Mouse (Mus musculus): ENCODE measurements at regions not wholly inside any gene's neighbourhood (a gene's known extent, or its start where the extent isn't known, plus 50 kb on each side); places are given as distances from the start of the nearest gene placed in this dataset.

DNA sequence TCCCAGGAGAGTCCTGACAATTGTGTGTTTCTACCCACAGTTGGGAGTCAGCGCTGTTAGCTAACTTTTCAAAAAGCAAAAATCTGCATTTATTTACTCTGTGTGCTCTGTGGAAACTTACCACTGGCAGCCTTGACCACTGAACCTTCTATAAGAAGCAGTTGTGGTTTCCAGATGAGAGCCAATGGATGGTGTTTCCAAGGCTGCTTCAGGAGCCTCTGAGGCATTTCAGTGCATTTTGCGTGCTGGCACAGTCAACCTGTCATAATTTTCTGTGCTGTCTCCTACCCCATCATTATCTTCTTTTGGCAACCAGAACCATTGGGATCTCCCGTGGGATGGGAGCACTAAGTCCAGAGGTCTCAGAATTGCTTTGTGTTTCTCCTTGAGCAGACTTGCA is 60.3 kb downstream of the 4930544G11Rik start:
- DNase-seq (ENCODE audit: low spot score), result no peak

DNA sequence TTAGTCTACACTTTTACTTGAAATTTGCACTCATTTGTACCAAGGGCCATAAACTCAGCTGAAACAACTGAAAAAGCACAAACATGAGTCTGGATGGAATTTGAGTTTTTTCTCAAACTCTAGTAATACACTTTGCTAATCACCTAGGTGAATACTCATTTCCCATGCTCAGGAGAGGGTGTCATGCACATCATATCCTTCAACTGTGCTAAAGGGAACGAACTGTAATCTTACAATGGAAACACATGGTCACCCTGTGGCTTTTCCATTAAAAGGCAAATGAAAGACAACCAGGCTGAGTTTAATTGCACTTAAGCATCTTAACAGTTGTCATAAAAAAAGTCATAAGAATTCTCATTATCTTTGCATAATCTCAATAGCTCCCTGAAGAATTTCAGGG is 71.1 kb downstream of the 4930544G11Rik start:
- DNase-seq (ENCODE audit: low spot score), result no peak

DNA sequence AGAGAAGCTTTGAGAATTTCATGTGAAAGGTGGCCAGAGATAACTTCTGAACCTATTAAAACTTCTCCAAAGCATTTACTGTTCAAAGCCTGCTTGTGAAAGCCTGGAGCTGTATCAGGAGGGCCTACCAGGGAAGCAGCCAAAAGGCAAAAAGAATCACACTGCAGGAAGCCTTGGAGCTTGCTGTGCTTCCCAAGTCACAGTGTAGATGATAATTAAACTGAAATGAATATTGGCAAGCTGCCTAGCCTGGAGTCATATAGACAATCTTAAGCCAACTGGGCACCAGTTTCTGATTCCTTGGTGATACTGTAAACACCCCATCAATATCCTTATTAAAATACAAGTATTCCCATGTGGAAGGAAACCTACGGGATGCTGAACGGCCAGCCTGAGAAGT is 84.4 kb downstream of the 4930544G11Rik start:
- DNase-seq (ENCODE audit: low spot score), result no peak

DNA sequence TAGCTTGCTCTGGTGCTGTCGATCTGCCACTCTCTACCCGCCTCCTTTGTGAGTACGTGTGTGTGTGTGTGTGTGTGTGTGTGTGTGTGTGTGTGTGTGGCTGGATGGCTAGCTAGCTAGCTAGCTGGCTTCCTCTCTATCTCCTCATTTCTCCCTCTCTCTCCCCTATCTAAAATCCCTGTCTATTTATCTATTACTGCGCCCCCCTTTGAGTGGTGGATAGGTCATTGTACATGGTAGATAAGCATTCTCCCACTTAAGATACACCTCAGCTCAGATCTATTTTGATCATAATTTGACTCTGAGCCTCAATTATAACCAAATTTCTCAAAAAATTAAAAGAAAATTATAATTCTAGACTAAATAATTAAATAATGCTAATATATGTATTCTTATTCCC is 99.4 kb downstream of the 4930544G11Rik start:
- DNase-seq (ENCODE audit: low spot score), result no peak

DNA sequence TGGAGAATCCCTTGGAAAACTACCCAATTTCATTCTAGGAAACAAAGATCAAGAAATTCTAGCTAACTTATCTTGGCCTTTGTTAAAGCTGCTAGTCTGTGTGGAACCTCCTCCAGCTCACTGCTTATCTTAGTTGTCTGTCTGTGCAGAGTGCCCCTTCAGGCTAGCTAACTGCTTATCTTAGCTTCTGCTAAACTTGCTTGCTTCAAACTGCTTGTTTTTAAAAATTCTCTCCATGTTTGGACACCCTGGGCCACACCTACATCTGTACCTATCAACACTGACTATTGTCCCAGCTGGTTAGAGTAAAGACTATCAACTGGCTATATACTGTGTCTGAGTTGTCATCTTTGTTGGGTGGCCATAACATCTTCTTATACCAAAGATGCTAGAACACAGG is 100.0 kb downstream of the 4930544G11Rik start:
- peak; percentile 73 for DNase-seq (ENCODE audit: low spot score)

DNA sequence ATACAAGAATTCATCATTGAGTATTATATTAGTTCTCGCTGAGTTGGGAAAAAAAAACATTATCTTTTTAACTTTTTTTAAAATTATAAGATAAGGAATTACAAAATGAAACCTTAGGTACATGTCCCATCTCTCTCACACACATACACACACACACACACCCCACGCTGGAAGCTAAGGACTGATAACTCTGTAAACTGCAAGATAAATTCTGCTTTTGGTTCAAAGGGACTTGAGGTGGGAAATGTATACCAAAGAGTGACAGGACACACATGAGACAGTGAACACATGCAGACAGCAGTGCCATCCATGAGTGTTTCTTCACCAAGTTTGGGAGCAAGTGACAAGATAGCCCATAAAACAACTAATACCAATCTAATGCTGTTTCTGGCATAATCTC is 100.8 kb downstream of the 4930544G11Rik start:
- peak; percentile 56 for DNase-seq (ENCODE audit: low spot score)

DNA sequence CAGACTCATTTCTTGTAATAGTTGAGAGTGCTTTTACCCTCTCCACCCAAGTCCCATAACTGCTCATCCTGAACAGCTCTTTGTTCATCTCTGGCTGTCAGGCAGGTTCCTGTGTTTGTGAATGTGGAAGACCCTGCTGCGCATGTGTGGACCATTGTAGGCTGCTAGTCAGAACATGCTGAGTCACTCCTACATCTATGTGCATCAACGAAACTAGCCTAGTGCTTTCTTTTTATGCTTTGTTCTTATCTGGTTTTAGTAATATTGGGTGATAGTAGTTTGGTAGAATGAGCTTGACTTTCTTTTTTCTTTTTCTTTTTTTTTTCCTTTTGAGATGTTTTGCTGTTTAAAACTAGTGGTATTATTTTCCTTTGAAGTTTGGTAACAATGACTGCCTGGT is 116.5 kb downstream of the 4930544G11Rik start:
- DNase-seq (ENCODE audit: low spot score), result peak; percentile 50

DNA sequence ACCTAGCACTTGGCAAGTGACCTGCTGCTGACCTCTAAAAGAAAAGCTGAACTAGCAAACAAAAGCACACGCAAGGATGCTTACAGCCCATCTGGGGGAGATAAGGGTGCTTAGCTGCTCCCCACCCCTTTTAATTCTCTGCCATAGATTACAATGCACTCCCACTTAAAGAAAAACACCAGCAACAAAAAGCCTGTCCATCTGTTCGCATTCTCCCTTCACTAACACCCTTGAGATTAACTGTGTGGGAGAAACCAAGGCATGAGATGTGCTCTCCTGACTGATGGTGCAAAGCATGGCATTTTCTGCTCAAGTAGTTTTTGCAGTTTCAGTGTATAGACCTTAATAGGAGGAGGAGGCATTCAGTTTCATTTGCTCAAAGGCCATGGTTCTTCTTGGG is 125.0 kb downstream of the 4930544G11Rik start:
- DNase-seq (ENCODE audit: low spot score), result no peak

DNA sequence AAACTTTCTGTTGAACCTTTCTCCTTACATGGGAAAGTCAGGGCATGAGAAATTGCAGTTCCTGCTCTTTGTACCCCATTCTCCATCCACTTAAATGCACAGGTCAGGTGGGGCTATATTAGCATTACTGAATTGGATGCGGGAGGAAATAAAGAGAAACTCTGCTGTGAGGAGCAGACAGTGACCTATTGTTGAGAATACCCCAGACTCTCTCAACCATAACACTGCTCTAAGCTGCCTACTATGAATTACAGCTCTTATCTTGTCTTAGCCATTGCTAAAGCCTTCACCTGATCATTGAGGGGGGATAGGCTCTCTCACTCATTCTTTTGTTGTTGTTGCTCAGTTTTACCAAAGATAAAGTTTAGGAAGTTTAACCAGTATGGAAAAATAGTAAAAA is 126.4 kb downstream of the 4930544G11Rik start:
- DNase-seq (ENCODE audit: low spot score), result no peak

DNA sequence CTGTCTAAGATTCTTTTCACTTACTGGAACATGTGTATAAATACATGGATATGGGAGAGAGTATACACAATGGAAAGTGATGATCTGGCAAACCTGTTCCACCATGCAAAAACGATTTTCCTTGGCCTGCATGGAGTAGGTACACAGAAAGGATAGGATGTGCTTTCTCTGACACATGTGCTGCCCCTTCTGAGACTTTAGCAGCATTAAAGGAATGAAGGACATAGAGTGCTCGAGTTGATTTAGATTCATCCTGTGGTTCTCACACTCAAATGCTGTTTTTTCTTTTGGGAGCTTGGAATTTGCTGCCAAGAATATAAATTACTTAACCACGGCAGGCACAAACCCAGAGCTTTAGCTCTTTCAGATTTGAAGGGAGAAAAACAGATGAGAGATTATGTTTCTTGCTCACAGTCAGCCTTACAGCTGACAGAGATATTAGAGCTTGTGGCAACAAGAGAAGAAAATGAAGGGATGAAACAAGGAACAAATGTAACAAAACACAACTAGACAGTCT is 149.2 kb downstream of the 4930544G11Rik start:
- no peak for DNase-seq (ENCODE audit: low spot score)

DNA sequence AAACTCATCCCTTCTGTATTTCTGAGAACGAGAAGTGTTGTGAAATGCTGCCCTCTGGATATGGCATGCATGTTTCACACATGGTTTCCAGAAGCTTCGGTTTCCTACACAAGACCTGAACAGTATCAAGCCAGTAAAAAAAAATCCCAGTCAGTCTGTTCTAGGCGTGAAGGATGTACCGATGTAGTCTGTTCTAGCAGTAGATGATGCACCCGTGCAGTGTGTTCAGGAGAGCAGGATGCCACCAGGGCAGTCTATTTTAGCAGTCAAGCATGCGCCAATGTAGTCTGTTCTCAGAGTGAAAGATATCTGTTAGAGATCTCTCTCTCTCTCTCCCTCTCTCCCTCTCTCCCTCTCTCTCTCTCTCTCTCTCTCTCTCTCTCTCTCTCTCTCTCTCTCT is 162.0 kb downstream of the 4930544G11Rik start:
- no peak for DNase-seq (ENCODE audit: low spot score)

DNA sequence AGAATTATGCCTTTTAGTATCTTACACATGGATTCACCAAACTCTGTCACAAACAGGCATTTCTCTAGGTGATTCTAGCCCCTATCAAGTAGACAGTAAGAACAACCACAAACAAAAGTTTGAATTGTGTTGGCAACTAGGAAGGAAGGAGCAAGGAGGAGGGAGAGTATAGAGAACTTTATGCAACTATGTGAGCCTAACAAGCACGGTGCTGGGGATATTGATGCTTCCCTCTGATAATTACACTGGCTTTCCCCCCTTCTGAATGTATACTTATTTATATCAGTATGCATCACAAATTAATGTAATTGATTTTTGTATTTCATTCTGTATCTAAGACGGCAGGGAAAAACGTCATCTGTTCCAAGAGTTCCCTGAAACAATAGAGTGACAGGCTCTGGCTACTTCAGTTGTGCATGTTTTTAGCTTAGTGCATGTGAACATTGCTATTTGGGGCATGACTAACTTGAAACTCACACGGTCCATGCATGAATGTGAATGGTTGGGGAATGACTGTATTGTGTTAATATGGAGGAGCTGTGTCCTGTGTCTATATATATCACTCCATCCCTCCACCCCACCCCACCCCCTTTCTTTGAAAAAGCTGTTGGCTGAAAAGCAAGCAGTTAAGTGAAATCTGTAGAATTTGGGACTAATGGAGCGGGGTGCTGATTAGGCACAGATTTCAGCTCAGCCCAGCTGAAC is 169.2 kb downstream of the 4930544G11Rik start:
- DNase-seq (ENCODE audit: low spot score), result no peak

DNA sequence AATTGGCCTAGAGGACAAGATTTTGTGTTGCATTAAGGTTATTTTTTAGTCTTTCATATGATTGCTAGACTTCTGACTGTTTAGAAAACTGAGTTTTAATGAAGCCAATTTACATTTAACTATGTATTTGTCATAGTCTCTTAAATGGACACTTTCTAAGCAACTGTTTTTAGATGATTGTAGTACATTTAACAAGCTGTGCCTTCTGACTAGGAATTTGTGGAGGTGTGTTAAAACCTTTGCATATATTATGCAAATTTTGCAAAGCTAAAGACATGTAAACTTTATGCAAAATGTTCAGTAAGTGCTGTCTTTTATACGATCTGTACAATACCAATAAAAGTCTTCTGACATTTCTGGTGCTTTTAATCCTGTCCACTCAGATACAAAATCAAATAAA is 171.9 kb downstream of the 4930544G11Rik start:
- no peak for DNase-seq (ENCODE audit: low spot score)

DNA sequence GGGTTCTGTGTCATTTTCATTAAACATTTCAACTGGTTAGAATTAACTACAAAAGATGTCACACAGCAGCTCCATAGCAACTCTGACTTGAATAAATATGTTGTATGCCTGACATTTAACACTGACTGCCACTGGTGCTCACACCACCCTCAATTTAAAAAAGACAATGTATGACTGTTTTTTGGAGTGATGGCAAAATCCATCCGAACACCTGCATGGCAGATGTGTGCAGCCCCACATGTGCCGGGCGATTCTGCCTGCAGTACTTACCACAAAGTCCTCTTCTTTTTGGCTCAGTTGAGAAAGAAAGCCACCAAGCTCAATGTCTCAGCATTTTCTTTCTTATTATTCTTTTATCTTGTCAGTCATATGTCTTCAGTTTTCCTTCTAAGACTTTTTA is 199.4 kb downstream of the 4930544G11Rik start:
- no peak for DNase-seq (ENCODE audit: low spot score)

DNA sequence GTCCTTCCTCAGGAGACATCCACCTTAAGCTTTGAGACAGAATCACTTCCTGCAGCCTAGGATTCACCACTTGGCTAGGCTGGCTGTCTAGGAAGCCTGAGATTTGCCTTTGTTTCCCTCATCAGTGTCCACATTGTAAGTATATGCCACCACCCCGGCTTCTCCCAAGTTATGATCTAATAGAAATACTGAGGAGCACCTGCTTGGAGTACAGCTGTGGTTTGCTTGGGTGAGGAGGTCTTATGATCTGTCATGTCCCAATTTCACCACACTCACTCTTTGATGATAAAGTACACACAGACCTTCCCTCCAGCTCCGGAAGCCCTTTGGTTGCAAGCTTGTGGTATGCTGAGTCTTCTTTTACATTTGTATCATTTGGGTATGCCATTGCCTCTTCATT is 202.4 kb downstream of the 4930544G11Rik start:
- DNase-seq (ENCODE audit: low spot score), result no peak

DNA sequence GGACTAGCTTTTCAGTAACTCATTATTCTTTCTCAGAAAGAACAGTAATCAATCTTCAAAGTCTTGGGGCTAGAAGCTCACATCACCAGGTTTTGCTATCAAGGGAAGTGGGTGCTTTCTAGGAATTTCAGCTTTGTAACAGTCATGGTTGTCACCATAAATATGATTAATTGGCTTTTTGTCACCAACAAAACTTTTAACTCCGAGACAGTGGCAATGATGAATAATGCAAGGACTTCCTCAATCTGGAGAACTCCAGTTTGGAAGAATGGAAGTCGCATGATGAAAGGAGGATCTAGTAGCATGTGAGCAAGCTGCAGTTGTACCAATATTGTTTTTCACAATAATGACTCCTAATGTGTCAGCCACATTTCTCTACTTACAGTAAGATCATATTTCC is 208.4 kb downstream of the 4930544G11Rik start:
- no peak for DNase-seq (ENCODE audit: low spot score)

DNA sequence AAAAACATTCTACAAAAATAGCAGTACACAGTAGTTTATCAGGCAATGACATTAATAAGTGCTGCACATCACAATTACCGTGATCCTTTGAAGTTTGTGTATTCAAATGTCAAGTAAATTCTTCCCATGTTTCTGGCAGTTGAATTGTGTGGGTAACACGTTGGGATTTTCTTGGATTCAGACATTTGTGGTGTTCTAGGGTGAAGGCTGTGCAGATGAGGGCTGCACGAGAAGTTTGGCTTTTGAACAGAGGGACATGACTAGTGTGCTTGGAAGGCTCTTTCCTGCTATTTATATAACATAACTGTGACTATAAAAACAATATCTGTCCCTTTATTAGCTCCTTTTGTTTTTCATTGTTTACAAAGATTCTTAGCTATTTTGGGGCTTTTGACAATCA is 216.5 kb downstream of the 4930544G11Rik start:
- DNase-seq (ENCODE audit: low spot score), result no peak

DNA sequence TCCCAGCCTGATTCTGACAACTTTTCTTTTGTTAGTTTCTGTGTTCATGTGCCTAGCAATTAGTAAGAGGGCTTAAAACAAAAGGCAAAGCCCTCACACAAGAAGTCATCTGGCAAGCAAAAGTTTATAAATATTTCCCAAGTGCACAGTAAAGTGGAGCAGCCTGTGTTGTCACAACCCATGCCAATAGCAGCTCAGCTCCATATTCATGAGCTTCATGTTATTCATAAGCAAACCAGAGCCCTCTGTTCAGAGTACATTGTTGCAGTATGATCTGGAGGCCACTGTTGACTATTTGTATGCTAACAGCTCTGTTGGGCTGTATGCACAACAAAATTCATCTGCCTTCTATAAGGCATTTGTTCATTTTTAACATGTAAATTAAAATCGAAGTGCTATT is 245.6 kb downstream of the 4930544G11Rik start:
- no peak for DNase-seq (ENCODE audit: low spot score)

DNA sequence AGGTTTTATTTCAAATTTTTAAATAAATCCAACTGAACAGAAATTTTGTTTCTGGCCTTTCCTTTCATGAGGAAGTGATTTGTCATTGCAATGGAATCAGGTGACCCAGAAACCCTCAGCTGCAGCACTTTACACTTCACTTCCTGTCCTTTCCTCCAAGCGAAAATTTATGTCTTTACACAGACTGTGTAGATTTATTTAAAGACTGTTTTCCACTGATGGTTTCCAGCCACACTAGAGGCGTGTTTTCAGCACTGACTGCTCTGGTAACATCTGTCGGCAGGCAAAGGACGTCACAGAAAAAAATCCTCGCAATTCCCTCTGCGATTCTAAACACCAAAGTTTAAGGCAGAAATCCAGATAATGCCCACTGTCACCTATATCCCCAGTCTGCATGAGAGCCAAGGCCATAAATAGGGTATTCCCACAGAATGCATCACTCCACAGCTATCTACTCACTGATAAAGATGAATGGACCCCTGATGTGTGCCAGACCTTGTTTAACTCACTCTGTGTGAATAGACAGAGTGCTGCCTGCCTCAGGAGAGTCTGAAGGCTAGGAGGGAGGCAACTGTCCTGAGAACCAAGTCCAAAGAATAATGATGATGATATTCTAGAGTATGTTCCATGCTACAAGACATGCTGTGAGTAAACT is 247.9 kb downstream of the 4930544G11Rik start:
- no peak for DNase-seq (ENCODE audit: low spot score)

DNA sequence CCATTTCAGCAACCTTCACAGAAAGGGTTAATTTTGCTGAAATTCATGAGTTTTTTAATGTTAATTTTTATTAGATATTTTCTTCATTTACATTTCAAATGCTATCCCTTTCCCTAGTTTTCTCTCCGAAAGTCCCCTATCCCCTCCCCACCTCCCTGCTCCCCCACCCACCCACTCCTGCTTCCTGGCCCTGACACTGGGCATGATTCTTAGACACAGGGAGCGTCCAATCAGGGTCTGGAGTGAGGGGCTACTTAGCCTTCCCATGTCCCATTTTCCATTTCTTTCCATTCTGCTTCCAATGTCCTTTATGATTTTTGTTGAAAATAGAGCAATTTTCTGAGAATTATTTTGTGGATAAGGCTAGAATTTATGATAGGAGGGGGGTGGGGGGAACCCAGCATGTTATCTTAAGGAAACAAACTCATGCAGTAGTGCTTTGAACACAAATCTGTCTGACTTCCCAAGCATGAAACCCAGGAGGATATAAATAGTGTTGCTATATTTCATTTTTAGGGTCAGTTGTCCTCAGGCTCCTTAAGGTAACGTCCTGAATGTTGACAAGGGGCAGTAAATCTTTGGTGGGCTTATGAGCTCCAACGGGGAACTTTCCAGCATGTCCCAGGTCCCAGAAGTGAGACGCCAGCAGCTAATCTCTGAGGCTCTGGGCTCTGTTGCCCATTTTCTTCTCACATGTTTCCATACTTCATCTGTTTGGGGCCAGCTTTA is 254.0 kb downstream of the 4930544G11Rik start:
- DNase-seq (ENCODE audit: low spot score), result no peak

DNA sequence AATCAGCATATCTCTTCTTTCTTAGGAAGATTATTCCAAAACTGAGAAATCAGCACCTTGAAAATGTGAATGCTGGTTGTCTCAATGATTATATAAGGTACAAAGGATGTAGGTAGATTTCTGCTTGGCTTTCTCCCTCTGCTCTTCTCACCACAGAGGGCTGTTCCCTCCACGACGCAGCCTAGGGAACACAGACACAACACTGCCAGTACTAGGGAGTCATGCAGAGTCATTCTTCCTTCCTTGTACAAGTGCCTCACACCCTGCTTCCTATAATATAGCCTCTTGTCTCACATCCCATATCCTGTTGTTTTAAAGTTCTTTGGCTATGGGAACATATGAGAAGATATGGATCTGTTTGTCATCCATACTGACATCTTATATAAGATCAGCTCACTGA is 265.1 kb downstream of the 4930544G11Rik start:
- DNase-seq (ENCODE audit: low spot score), result no peak

DNA sequence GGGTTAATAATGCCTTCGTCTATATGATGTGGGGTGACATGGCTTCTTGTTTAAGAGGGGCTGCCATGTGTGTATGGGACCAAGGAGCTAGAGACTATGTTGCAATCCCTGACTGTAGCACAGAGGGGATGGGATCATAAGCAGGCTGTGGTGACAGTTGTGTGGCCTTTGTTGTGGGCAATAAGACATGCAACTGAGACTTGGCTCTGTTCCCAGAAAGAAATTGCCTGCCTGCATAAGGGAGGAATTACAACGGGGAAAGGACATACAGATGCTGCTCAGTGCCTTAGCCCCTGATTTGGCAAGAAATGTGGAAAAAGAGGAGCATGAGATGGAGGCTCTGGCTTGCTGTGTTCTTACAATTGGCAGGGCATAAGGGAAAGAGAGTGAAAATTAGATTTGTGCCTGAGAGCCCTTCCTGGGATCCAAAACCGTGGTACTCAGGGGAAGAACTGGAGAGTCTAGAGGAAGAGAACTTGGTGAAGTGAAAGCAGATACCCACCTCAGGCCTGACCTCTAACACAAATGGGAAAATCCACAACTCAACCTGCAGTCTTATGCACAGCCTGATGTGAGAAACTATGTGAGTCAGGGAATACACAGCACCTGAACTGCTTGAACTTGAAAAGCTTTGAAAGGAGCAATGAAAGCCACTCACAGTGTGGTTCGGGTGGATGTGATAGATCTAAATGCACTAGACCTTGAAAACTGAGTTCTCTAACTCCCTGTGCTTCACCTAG is 271.9 kb downstream of the 4930544G11Rik start:
- DNase-seq (ENCODE audit: low spot score), result no peak

All from c-Kit-positive CD71-positive TER-119-positive erythroid progenitor cells, embryonic 14.5 days (primary cell).